Mouse (Mus musculus) A20 (cell line): ENCODE data around the gene Lef1.

Experiments
- DNase-seq: peaks from one replicate; pipeline ENCODE4 v3.0.0-alpha.2; 2011; ENCODE audit warnings: low read depth, low spot score

Lef1 gene

DNA sequence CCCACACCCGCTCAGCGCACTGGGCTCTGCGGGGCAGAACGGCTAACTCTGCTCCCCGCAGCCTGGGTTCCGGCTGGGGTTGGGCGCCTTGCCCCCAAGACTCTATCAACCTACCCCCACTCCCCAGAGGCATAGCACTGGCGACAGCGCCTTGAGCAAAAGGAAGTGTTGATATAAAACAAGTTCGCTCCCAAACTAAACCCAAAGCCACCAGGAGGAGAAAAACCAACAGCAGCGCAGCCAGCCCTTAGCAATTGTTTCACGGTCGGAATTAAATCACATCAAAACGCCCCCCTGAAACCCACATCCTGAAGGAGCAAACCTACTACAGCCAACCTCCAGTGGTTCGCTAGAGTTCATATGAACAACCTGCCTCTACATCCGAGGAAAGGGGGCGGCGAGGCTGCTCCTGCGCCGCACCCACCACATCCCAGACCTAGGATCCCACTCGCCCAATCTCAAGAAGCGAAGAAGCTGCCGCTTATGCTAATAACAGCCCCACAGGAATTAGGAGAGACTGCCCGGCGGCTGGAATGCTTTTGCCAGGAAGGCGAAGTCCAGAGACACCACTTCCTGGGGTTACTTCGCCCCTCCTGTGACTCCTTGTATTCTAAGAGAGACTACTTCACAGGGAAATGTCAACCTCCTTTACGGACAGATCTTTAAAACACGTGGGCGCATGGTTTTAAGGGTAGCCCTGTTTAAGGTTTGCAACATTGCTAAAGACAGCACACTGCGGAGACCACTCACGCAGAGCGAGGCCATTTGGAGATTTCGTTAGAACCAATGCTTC, 2.8 kb upstream of the Lef1 start:
- DNase-seq: no peak

DNA sequence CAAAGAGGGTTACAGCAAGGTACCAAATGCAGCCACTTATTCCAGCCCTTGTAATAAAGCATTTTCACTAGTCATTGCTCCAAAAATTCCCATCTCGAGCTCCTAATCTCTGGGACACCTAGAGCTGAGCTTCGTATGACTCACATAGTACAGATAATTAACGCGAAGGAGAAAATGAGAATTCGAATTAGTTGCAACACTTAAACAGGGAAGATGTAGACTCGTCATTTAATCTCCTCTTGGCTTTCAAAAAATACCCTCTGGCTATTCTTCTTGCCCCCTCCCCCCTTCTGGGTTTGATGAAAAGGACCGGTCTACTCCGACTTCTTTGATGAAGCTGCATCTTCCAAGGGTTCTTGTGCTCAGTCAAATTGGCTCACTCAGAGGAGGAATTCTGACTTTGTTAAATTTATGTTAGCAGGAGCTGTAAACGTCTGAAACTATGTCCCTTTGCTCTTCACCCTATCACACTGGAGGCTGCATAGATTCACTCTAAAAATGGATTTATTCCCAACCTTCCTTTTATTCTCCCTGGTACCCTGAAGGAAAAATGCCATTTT, 2.1 kb upstream of the Lef1 start:
- DNase-seq: no peak

DNA sequence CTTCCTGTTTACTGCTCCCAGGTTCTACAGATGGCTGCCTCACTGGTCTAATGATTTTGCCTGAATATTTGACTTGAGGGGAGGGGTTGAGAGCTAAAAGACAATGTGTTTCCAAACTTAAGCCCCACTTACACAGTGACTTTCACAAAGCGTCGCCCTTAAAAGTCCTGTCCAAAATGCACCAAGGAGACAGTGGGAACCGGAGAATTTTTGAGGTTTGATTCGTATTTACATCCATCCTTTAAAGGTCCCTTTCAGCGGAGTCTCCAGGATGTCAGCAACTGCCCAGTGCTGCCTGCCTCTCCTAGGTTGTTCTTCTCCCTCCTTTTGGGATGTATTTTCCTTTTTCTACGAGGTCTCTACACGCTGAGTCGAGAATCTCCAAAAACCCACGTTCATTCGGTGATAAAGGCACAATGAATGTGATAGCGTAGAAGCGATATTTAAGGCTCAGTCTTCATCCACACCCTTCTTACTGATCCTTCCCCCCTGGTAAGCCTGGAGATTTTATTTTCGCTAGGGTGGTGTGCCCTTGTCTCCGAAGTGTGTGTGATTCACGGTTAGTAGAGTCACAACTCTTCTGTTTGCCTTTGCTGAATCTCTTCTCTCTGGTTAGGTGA, 1.1 kb upstream of the Lef1 start:
- DNase-seq: no peak

GRCm38 (mm10) chr3:131109686-131110070, 593 bp upstream of the Lef1 start:
- no peak for DNase-seq

DNA sequence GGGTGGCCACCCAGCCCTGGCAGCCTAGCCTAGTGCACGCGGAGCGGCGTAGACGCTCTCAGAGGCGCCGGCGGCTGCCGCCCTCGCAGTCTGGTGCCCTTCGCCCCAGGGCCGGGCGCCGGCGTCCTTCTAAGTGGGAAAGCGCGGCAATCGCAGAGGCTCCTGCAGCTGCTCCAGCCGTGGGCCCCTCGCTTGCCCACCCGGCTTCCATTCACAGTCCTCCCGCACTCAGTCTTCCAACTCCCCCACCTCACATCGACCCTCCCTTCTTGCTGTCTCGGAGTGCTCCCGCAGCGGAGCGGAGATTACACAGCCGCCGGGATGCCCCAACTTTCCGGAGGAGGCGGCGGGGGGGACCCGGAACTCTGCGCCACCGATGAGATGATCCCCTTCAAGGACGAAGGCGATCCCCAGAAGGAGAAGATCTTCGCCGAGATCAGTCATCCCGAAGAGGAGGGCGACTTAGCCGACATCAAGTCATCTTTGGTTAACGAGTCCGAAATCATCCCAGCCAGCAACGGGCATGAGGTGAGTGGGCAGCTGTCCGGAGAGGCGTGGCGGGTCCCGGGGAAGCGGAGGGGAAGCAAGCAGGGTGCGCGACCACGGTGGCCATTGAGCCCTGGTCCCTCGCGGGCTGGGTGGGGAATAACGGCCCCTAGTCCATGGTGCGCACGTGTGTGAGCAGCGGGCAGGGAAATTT, 1.0 kb downstream of the Lef1 start:
- no peak for DNase-seq

DNA sequence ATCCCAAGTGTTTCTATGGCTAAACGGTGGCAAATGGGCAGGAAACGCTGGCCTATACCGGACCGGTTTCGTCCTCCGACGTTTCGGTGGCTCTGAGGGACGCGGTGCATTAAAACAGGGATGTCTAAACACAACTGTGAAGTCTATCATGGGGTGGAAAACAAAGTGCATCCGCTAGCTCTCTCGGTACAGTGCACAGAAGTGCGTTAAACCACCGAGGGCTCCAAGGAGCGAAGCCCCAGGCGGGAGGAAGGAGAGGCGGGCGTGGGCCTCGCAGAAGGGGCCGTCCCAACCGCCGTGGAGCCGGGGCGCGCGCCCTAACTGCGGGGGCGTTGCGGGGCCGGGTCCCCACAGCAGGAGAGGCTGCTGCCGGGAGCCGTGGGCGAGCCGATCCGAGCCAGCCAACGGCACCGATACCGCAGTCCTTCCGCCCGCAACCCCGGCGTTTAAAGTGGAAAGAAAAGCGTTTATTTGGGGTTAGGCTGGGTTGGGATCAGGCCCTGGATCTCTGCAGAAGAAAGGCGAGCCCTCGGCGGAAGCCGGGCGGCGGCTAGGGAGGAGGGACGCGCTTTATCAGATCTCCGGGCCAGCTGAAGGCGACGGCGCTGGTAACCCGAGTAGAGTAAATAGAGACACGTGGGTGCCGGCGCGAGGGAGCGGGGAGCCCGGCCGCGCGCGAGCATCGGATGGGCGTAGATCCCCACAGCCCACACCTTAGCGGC, 1.7 kb downstream of the Lef1 start:
- peak; percentile 46 for DNase-seq

- DNase-seq: no peak
These were observed 2.3 kb downstream of the Lef1 start for GRCm38 (mm10) chr3:131112573-131112955.

DNA sequence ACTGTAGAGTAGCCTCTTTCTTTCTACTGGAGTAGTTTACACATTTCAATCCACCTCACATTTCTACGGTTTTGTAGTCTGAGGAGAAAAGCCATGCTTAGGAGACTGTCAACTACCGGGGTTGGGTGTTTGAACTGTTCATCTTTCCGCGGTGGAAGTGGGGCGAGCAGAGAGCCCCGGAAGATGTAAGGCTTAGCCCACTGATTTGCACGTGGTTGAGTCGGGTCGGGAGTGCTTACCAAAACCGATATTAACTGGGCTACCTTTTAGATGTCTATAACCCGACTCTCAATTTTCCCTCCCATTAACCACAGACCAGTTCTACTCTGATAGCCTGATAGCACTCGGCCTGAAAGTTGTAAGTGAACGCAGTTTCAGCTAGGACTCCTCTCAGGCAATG, 2.8 kb downstream of the Lef1 start:
- DNase-seq: no peak

DNA sequence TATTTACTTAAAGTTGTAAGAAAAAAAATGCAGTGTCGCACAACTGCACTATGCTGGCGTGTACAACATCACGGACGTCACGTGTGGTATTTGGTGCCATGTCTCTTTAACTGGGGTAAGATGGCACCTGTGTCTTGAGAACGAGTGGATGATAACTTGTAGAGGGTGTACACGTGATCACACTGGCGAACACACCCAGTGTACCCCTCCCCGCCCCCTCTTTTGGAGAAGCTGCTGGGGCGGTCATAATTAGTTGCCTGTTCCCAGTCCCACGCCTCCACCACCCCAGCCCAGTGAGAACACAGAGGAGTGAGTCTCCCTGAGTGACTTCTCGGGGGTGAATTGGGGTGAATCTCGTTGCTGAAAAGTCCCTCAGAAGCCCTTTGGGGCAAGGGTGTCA, 5.8 kb downstream of the Lef1 start:
- DNase-seq: no peak

DNA sequence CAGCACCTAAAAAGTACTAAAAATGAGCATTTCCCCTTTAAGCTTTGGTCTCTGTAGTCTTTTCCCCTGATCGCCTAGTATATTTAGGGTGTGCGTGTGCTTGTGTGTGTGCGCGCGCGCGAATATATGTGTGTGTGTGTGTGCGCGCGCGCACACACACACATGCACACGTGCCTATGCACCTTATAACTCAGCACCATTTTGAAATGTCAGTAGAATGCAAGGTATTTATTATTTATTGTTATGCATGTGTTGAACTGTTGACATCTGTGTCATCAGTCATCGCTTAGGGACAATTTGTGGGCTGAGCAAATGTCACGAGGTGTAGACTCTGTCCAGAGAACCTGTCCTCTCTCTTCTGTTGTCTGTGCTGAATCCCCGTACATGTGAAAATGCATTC, 7.1 kb downstream of the Lef1 start:
- DNase-seq: no peak

- peak; percentile 80 for DNase-seq
These were observed 7.6 kb downstream of the Lef1 start for GRCm38 (mm10) chr3:131117883-131118282.

DNA sequence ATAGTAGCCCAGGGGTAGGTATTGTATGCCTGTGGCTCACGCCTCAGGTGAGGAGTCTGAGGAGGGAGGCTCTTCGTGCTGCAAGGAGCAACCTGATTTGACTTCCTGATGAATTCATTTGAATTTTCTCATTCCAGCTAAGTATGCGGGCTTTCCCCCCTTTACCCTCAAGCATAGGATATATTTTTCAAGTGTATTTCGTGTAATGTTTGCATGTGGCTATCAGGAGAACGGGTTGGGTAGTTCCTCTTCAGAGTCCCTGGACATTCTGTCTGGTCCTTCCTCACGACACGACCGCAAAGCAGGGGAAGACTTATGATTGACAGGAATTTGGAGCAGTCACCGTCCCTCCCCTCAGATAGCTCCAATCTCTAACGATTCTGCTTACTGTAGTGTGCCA, 9.2 kb downstream of the Lef1 start:
- no peak for DNase-seq

DNA sequence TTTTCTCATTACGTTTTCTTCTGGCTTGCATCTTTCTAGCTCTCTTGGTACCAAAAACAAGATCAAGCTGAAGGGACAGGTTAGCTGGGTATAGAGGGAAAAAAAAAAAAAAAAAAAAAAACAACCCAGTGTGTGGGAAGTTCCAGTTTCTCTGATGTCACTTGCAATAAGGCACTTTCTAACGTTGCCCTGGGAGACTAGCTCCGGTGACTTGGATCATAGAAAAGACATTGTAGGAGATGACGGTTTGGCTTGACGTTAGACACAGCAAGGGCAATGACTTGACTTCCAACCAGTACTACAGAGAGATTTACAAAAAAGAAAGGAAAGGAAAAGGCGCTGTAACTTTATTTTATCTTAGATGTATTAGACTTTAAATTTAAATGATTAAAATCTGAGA, 13.2 kb downstream of the Lef1 start:
- no peak for DNase-seq

DNA sequence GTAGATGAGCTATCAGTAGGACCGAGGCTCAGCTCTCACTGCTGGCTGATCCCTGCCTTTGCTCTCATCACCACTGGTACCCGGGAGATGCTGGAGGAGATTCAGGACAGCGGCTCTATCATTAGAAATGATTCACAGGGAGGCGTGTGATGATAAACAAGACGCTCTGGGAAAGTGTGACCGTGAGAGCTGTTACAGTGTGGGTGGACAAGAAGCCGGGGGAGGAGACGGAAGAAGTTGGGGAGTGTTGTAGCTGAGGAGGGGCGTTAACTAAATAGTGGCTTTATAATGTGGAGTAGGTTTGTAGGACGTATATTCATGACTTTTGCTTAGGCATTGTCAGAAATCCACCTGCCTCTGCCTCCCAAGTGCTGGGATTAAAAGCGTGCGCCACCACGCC, 15.6 kb downstream of the Lef1 start:
- DNase-seq: no peak

DNA sequence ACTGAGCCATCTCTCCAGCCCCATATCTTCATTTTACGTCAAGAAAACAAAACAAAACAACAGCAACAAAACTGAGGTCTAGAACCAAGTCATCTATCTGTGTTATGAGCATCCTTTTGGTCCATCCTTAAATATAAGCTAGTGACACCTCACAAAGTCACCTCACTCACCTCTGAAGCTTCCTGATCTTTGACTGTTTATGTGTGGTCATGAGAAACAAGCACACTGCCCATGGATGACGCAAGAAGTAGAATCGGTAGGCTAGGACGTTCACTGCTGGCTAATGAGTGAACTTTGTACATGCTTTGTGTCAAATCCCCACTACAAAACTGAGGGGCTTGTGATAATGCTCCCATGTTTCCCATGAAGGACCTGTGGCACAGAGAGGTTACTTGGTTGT, 16.2 kb downstream of the Lef1 start:
- no peak for DNase-seq

GRCm38 (mm10) chr3:131134003-131134402, 23.7 kb downstream of the Lef1 start:
- DNase-seq: no peak

DNA sequence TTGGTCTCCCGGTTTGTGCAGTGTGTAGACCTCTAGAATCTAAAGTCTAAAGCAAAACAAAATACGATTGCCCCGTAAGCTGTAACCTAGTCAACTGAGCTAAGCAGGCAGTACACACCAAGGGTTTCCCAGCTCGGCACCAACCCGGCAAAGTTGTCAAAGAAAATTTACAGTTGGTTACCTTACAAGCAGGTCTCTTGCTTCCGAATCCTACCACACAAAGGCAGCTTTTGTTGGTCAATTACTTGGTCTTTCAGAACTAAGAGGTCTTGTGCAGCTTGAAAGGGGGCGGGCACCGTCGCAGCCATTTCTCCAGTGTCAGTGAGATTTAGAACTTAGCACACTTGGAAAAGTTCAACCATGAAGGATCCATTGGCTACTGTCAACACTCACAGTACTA, 25.2 kb downstream of the Lef1 start:
- DNase-seq: no peak

- no peak for DNase-seq
These were observed 26.2 kb downstream of the Lef1 start for GRCm38 (mm10) chr3:131136455-131136854.

- DNase-seq: peak; percentile 78
These were observed 27.0 kb downstream of the Lef1 start for GRCm38 (mm10) chr3:131137119-131137781.

DNA sequence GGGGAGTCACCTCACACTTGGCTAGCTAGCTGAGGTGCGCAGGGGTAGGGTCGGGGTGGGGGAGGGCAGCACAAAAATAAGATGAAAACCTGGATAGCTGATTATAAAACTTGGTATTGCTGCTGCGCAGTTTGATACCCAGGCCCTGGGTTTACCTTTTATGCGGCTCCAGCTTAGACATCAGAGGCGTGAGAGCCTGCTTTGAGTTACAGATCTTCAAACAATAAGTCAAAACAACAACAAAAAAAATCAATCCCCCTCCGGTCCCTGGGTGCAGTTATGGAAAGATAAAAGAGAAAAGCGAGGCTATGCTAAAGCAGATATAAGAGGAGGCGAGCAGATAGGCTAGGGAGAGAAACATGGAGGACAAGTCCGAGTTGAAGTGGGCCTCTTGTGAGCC, 28.0 kb downstream of the Lef1 start:
- DNase-seq: peak; percentile 47

GRCm38 (mm10) chr3:131138797-131139196, 28.5 kb downstream of the Lef1 start:
- DNase-seq: peak; percentile 21
